In genomic region chr12:98347550-98348318, GRCm38 (mm10) we compare ENCODE assay signal across 9 mouse cellular contexts.
DNase-seq lines count a peak whose midpoint lies in the region; ATAC-seq and TF ChIP-seq lines count a peak whose summit lies in the region.
"Had no signal": no experiment of that assay in that cellular context is flagged by ENCODE, and none has a peak within 500 bp of the region (broad histone marks: within the 10 kb centered on the region; RNA-seq: fewer than 3 reads in every experiment).

No protein-coding gene starts in this region.

- H3K4me2 ChIP-seq in hindbrain, postnatal 0 days (ENCODE audit: low read depth, low read length), result no peak overlapping the region
- H3K4me2 ChIP-seq in hindbrain, embryonic 16.5 days (ENCODE audit: low read length), result no peak overlapping the region
- H3K4me2 ChIP-seq: liver, embryonic 15.5 days had no signal

- no peak overlapping the region for H3K27ac ChIP-seq in hindbrain, postnatal 0 days
- H3K27ac ChIP-seq in hindbrain, embryonic 16.5 days (ENCODE audit: low read depth, low read length), result no peak overlapping the region
- H3K27ac ChIP-seq: liver, embryonic 15.5 days had no signal

- H3K9me3 ChIP-seq in hindbrain, postnatal 0 days (ENCODE audit: low read length), result no peaks in the 10 kb centered on the region
- H3K9me3 ChIP-seq in hindbrain, embryonic 16.5 days (ENCODE audit: control insufficient read depth, low read length), result peaks cover 3% of the 10 kb centered on the region; the same call in 1 of the 2 replicates
- H3K9me3 ChIP-seq in G1E (replicated peaks), result no peaks in the 10 kb centered on the region
- H3K9me3 ChIP-seq: liver, embryonic 15.5 days had no signal

- no peaks in the 10 kb centered on the region for H3K36me3 ChIP-seq in hindbrain, postnatal 0 days (ENCODE audit: insufficient read depth, low read length)
- H3K36me3 ChIP-seq in hindbrain, embryonic 16.5 days (ENCODE audit: control insufficient read depth, insufficient read depth, low read length), result no peaks in the 10 kb centered on the region
- H3K36me3 ChIP-seq in G1E (replicated peaks), result no peaks in the 10 kb centered on the region
- H3K36me3 ChIP-seq: liver, embryonic 15.5 days had no signal

- TF ChIP-seq CTCF in hindbrain, postnatal 0 days (IDR thresholded peaks at IDR 0.05; ENCODE audit: low read depth), result peak; percentile 62
- peak; percentile 33; the same call in 1 of the 2 replicates for TF ChIP-seq CTCF in G1E (IDR thresholded peaks at IDR 0.05; ENCODE audit: low read depth, low read length)

- DNase-seq in hindbrain, postnatal 0 days (ENCODE audit: low spot score), result peak; percentile 50
- DNase-seq in 3T3-L1 (ENCODE audit: low read depth, low spot score), result peak; percentile 83
- DNase-seq in G1E (ENCODE audit: low spot score), result peak; percentile 26
- DNase-seq in cerebellum, adult 9-11 months, result peak; percentile 61
- DNase-seq in kidney, postnatal 4 days, result peak; percentile 24 to 29
- peak; percentile 4 for DNase-seq in retina, adult 2 months (ENCODE audit: low read depth, low spot score)

- H3K27me3 ChIP-seq in hindbrain, postnatal 0 days (ENCODE audit: insufficient read depth, low read length), result no peaks in the 10 kb centered on the region
- no peaks in the 10 kb centered on the region for H3K27me3 ChIP-seq in hindbrain, embryonic 16.5 days (replicated peaks; ENCODE audit: control insufficient read depth, insufficient read depth, low read length)
- H3K27me3 ChIP-seq in G1E (ENCODE audit: insufficient read depth, low read length), result no peaks in the 10 kb centered on the region
- H3K27me3 ChIP-seq: liver, embryonic 15.5 days had no signal

- WGBS in hindbrain, postnatal 0 days, result 78% methylated on average over 13 of the region's 13 CpGs
- WGBS in hindbrain, embryonic 16.5 days, result 81% methylated on average over 13 of the region's 13 CpGs

- no peaks in the 10 kb centered on the region for H3K4me1 ChIP-seq in hindbrain, postnatal 0 days (ENCODE audit: insufficient read depth, low read length)
- H3K4me1 ChIP-seq in hindbrain, embryonic 16.5 days (ENCODE audit: control insufficient read depth, insufficient read depth, low read depth, low read length), result no peaks in the 10 kb centered on the region
- H3K4me1 ChIP-seq in G1E (ENCODE audit: insufficient read depth, low read depth, low read length), result no peaks in the 10 kb centered on the region
- H3K4me1 ChIP-seq: liver, embryonic 15.5 days had no signal

- no peak overlapping the region for H3K4me3 ChIP-seq in hindbrain, postnatal 0 days (ENCODE audit: low read length)
- no peak overlapping the region for H3K4me3 ChIP-seq in hindbrain, embryonic 16.5 days (ENCODE audit: low read length)
- H3K4me3 ChIP-seq in G1E (ENCODE audit: low read depth, low read length), result no peak overlapping the region
- H3K4me3 ChIP-seq: liver, embryonic 15.5 days had no signal

- H3K9ac ChIP-seq in hindbrain, postnatal 0 days (replicated peaks; ENCODE audit: low read length), result no peak overlapping the region
- no peak overlapping the region for H3K9ac ChIP-seq in hindbrain, embryonic 16.5 days (ENCODE audit: low read depth, low read length)
- H3K9ac ChIP-seq: liver, embryonic 15.5 days had no signal

- ATAC-seq in hindbrain, postnatal 0 days, result no peak
- no peak for ATAC-seq in hindbrain, embryonic 16.5 days
- ATAC-seq in G1E (ENCODE audit: extremely low read depth, insufficient number of reproducible peaks, low FRiP score, poor library complexity, severe bottlenecking), result peak; percentile 43
- no peak for ATAC-seq in erythroblast, adult 5-6 weeks (replicated peaks; ENCODE audit: low FRiP score, poor library complexity, severe bottlenecking)

Comparison
In these comparisons a context has a peak if more than half of its experiments do, and no peak if none do; other contexts are left out.
1. DNase-seq: peak in every context shown above with its lines; median percentile 83 in 3T3-L1; 61 in cerebellum, adult 9-11 months; 50 in hindbrain, postnatal 0 days; 26 in kidney, postnatal 4 days; 26 in G1E; 4 in retina, adult 2 months.